Mouse (Mus musculus): ENCODE measurements around the gene Exoc2. TPM values are rescaled to one million over a fixed set of nuclear protein-coding genes. Genes with fewer than 3 reads are reported as not detected.

Exoc2 gene
- polyA plus RNA-seq, 1 experiment from 2014 or later: 58.6 TPM

DNA sequence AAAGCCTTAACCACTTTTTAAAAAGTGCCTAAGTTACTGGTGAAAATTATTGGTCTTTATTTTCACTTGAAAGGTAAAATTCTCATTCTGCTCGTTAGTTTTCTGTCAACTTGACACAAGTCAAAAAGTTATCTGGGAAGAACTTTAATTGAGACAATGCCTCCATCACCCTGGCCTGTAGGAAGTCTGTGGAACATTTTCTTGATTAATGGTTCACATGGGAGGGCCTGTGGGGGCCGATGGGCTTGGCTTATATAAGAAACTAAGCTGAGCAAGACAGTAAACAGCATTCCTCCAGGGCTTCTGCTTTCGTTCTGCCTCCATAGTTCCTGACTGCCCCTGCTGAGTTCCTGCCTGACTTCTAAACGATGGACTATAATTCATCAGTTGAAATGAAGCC, 81.6 kb downstream of the Exoc2 start:
- no peak overlapping the region for H3K27ac ChIP-seq (ENCODE audit: low read length)
- H3K27me3 ChIP-seq (ENCODE audit: control insufficient read depth, insufficient read depth, low read depth, low read length): no peaks in the 10 kb centered on the region
- 85% methylated on average over 4 of the region's 4 CpGs for WGBS
- no peak overlapping the region for H3K4me2 ChIP-seq (ENCODE audit: low read length)
- H3K36me3 ChIP-seq (ENCODE audit: control insufficient read depth, insufficient read depth, low read length): no peaks in the 10 kb centered on the region
- ATAC-seq: no peak
- no peaks in the 10 kb centered on the region for H3K9me3 ChIP-seq (replicated peaks; ENCODE audit: control insufficient read depth, low read length, poor library complexity, severe bottlenecking)
- H3K4me1 ChIP-seq (ENCODE audit: control insufficient read depth, insufficient read depth, low read length): no peaks in the 10 kb centered on the region
- H3K4me3 ChIP-seq (ENCODE audit: low read depth, low read length): no peak overlapping the region
- no peak overlapping the region for H3K9ac ChIP-seq (ENCODE audit: low read depth, low read length)

DNA sequence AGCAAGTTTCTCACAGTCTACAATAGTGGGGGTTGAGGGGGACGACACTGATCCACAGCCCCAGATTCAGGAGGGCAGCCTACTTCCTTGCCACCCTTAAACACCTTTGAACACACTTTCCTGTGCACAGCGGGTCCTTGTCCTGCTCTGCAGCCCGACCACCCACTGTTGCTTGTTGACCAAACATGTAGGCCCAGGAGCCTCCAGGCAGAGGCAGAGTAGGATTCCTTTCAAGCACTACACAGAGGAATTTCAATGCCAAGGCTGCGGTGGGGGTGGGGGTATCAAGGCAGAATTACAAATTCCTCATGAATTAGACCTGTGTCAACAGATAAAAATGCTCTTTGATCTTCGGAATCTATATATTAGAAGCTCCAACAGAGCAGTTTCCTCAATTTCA, 82.7 kb downstream of the Exoc2 start:
- Histone ChIP-seq H3K4me2 (ENCODE audit: low read length) (no peak overlapping the region), H3K36me3 (ENCODE audit: control insufficient read depth, insufficient read depth, low read length) (no peaks in the 10 kb centered on the region), H3K4me1 (ENCODE audit: control insufficient read depth, insufficient read depth, low read length) (no peaks in the 10 kb centered on the region), H3K9ac (ENCODE audit: low read depth, low read length) (no peak overlapping the region), H3K27ac (ENCODE audit: low read length) (no peak overlapping the region), H3K9me3 (replicated peaks; ENCODE audit: control insufficient read depth, low read length, poor library complexity, severe bottlenecking) (no peaks in the 10 kb centered on the region), H3K4me3 (ENCODE audit: low read depth, low read length) (no peak overlapping the region), H3K27me3 (ENCODE audit: control insufficient read depth, insufficient read depth, low read depth, low read length) (no peaks in the 10 kb centered on the region)
- 72% methylated on average over 5 of the region's 5 CpGs for whole genome bisulfite sequencing
- no peak for ATAC-seq

DNA sequence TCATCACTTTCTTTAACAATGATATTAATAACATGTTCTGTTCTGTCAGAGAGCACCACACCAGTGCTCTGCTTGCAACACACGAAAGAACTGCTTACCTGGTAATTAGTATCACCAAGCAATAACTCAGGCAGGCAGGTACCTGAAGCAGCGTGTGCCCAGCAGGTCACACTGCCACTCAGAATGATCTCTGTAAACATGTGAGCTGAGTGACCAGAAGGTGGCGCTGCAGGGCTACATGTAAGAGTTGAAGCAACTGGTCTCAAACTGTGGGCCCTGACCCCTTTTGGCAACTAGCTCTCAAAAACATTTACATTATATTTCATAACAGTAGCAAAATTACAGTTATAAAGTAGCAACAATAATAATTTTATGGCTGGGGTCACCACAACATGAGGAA, 85.4 kb downstream of the Exoc2 start:
- peak; percentile 54 for ATAC-seq
- Histone ChIP-seq H3K27me3 (ENCODE audit: control insufficient read depth, insufficient read depth, low read depth, low read length) (no peaks in the 10 kb centered on the region), H3K9ac (ENCODE audit: low read depth, low read length) (no peak overlapping the region), H3K4me3 (ENCODE audit: low read depth, low read length) (no peak overlapping the region), H3K36me3 (ENCODE audit: control insufficient read depth, insufficient read depth, low read length) (peaks cover 12% of the 10 kb centered on the region), H3K4me1 (ENCODE audit: control insufficient read depth, insufficient read depth, low read length) (no peaks in the 10 kb centered on the region), H3K9me3 (replicated peaks; ENCODE audit: control insufficient read depth, low read length, poor library complexity, severe bottlenecking) (no peaks in the 10 kb centered on the region), H3K27ac (ENCODE audit: low read length) (no peak overlapping the region), H3K4me2 (ENCODE audit: low read length) (no peak overlapping the region)
- WGBS: 17% methylated on average over 3 of the region's 3 CpGs

DNA sequence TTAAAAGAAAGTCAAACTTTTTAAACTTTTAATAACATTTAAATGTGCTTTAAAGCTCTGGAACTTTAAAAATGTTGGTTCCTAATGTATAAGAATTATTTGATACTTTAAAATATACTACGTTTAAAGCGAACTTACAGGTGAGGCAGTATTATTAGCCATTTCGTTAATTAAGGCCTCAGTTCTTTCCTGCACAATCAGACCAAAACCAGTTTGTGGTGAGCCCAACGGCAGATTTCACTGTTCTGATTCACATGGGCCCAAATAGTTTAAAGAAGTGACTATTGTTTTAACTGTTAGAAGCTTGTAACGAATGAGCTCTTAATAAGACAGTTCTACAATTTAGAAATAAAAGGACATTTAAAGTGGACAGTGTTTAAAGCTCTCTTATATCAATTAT, 93.6 kb downstream of the Exoc2 start:
- H3K4me2 ChIP-seq (ENCODE audit: low read length): no peak overlapping the region
- no peaks in the 10 kb centered on the region for H3K4me1 ChIP-seq (ENCODE audit: control insufficient read depth, insufficient read depth, low read length)
- no peaks in the 10 kb centered on the region for H3K27me3 ChIP-seq (ENCODE audit: control insufficient read depth, insufficient read depth, low read depth, low read length)
- H3K9me3 ChIP-seq (replicated peaks; ENCODE audit: control insufficient read depth, low read length, poor library complexity, severe bottlenecking): no peaks in the 10 kb centered on the region
- no peak for ATAC-seq
- H3K36me3 ChIP-seq (ENCODE audit: control insufficient read depth, insufficient read depth, low read length): peaks cover 11% of the 10 kb centered on the region
- WGBS: 93% methylated on average over 5 of the region's 5 CpGs
- H3K4me3 ChIP-seq (ENCODE audit: low read depth, low read length): no peak overlapping the region
- H3K27ac ChIP-seq (ENCODE audit: low read length): no peak overlapping the region
- no peak overlapping the region for H3K9ac ChIP-seq (ENCODE audit: low read depth, low read length)

DNA sequence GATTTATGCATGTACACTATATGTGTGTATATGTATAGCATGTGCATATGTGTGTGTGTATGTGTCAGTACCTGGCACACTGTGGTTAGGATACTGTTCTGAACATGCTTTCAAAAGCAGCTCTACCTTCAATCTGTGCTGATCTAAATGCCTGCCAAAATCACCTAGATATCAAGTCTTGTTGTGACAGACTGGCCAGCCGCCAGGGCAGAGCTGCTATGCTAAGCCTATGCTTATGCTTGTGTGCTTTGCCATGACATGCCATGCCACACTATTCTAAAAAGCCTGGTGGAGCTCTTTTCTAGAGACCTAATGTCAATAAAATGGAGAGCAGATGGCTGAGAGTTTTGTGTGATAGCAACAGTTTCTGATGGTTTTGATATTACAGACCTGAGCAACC, 94.0 kb downstream of the Exoc2 start:
- no peaks in the 10 kb centered on the region for H3K4me1 ChIP-seq (ENCODE audit: control insufficient read depth, insufficient read depth, low read length)
- no peaks in the 10 kb centered on the region for H3K27me3 ChIP-seq (ENCODE audit: control insufficient read depth, insufficient read depth, low read depth, low read length)
- no peak overlapping the region for H3K9ac ChIP-seq (ENCODE audit: low read depth, low read length)
- H3K9me3 ChIP-seq (replicated peaks; ENCODE audit: control insufficient read depth, low read length, poor library complexity, severe bottlenecking): no peaks in the 10 kb centered on the region
- no peak overlapping the region for H3K4me3 ChIP-seq (ENCODE audit: low read depth, low read length)
- peaks cover 7% of the 10 kb centered on the region for H3K36me3 ChIP-seq (ENCODE audit: control insufficient read depth, insufficient read depth, low read length)
- H3K4me2 ChIP-seq (ENCODE audit: low read length): no peak overlapping the region
- no peak overlapping the region for H3K27ac ChIP-seq (ENCODE audit: low read length)
- WGBS: 90% methylated on average over 1 of the region's 1 CpGs
- no peak for ATAC-seq

DNA sequence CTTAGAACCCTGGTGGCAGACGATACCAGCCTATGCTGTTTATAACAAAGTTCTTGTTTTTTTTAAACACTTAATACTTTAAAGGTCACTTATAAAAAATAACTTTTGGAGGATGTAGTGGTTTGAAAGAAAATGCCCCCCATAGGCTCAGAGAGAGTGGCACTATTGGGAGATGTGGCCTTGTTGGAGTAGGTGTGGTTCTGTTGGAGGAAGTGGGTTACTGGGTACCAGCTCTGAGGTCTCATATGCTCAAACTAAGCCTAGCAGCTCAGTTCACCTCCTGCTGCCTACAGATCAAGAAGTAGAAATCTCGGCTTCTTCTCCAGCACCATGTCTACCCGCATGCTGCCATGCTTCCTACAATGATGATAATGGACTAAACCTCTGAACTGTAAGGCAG, 98.1 kb downstream of the Exoc2 start:
- peaks cover 16% of the 10 kb centered on the region for H3K36me3 ChIP-seq (ENCODE audit: control insufficient read depth, insufficient read depth, low read length)
- H3K4me3 ChIP-seq (ENCODE audit: low read depth, low read length): no peak overlapping the region
- H3K9ac ChIP-seq (ENCODE audit: low read depth, low read length): no peak overlapping the region
- H3K9me3 ChIP-seq (replicated peaks; ENCODE audit: control insufficient read depth, low read length, poor library complexity, severe bottlenecking): no peaks in the 10 kb centered on the region
- no peak overlapping the region for H3K27ac ChIP-seq (ENCODE audit: low read length)
- ATAC-seq: no peak
- no peaks in the 10 kb centered on the region for H3K27me3 ChIP-seq (ENCODE audit: control insufficient read depth, insufficient read depth, low read depth, low read length)
- WGBS: 96% methylated on average over 3 of the region's 3 CpGs
- H3K4me1 ChIP-seq (ENCODE audit: control insufficient read depth, insufficient read depth, low read length): no peaks in the 10 kb centered on the region
- no peak overlapping the region for H3K4me2 ChIP-seq (ENCODE audit: low read length)

DNA sequence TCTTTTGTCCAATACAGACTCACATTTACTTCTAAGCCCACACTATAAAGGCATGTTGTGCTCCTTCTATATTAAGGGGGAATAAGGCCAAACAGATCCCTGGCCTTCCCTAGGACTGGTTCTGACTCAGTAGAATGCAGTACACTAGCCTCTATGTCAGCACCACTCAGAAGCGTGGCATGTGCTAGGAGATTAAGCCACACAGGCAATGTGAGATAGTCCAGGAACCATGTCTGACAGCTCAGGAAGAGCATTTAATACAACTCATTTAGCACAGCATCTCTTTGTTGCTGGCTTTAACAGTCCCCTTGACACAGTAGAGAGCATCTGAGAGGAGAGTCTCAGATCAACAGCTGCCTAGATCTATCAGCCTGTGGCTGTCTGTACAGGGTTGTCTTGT, 100.4 kb downstream of the Exoc2 start:
- WGBS: 64% methylated on average over 1 of the region's 1 CpGs
- H3K27ac ChIP-seq (ENCODE audit: low read length): no peak overlapping the region
- no peaks in the 10 kb centered on the region for H3K27me3 ChIP-seq (ENCODE audit: control insufficient read depth, insufficient read depth, low read depth, low read length)
- peaks cover 19% of the 10 kb centered on the region for H3K36me3 ChIP-seq (ENCODE audit: control insufficient read depth, insufficient read depth, low read length)
- no peak overlapping the region for H3K4me3 ChIP-seq (ENCODE audit: low read depth, low read length)
- no peaks in the 10 kb centered on the region for H3K9me3 ChIP-seq (replicated peaks; ENCODE audit: control insufficient read depth, low read length, poor library complexity, severe bottlenecking)
- no peak overlapping the region for H3K4me2 ChIP-seq (ENCODE audit: low read length)
- H3K9ac ChIP-seq (ENCODE audit: low read depth, low read length): no peak overlapping the region
- H3K4me1 ChIP-seq (ENCODE audit: control insufficient read depth, insufficient read depth, low read length): no peaks in the 10 kb centered on the region
- no peak for ATAC-seq

DNA sequence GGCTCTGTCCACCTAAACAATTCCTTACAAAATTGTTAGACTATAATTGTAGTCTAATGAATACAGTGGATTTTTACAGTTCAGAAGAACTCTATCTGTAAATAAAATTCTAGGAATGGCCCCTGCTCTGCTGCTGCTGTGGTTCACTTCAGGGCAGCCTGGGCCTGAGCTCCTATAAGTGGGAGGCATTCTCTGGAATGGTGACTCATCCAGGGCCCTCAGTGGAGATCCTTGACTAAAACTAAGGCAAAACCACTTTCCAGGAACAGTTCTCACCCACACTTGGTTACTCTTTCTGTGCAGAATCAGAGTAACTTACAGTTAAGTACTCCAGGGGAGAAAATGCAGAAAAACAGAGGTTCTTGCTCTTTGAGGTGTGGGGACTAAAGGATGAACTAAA, 108.4 kb downstream of the Exoc2 start:
- Histone ChIP-seq H3K4me1 (ENCODE audit: control insufficient read depth, insufficient read depth, low read length) (no peaks in the 10 kb centered on the region), H3K27ac (ENCODE audit: low read length) (no peak overlapping the region), H3K27me3 (ENCODE audit: control insufficient read depth, insufficient read depth, low read depth, low read length) (no peaks in the 10 kb centered on the region), H3K4me2 (ENCODE audit: low read length) (no peak overlapping the region), H3K9ac (ENCODE audit: low read depth, low read length) (no peak overlapping the region), H3K36me3 (ENCODE audit: control insufficient read depth, insufficient read depth, low read length) (peaks cover 9% of the 10 kb centered on the region; the same call in 1 of the 2 replicates), H3K4me3 (ENCODE audit: low read depth, low read length) (no peak overlapping the region), H3K9me3 (replicated peaks; ENCODE audit: control insufficient read depth, low read length, poor library complexity, severe bottlenecking) (no peaks in the 10 kb centered on the region)
- ATAC-seq: no peak

DNA sequence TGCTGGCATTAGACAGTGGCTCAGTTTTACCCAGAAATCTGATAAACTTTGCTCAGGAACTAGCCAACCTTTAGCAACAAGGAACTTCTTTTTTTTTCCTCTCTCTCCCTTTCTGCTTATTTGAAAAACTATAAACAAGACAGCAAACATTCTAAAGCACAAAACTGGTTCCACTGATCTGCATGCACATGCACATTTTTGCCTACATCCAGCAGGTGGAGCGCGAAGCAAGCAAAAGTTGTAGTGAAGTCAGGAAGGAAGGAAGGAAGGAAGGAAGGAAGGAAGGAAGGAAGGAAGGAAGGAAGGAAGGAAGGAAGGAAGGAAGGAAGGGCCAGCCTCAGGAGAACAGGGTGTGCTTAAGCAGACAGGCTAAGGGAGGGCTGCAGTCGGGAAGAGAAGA, 109.9 kb downstream of the Exoc2 start:
- H3K4me3 ChIP-seq (ENCODE audit: low read depth, low read length): no peak overlapping the region
- no peak for ATAC-seq
- H3K27me3 ChIP-seq (ENCODE audit: control insufficient read depth, insufficient read depth, low read depth, low read length): no peaks in the 10 kb centered on the region
- WGBS: 80% methylated on average over 3 of the region's 3 CpGs
- no peak overlapping the region for H3K9ac ChIP-seq (ENCODE audit: low read depth, low read length)
- no peak overlapping the region for H3K27ac ChIP-seq (ENCODE audit: low read length)
- H3K36me3 ChIP-seq (ENCODE audit: control insufficient read depth, insufficient read depth, low read length): peaks cover 9% of the 10 kb centered on the region; the same call in 1 of the 2 replicates
- no peak overlapping the region for H3K4me2 ChIP-seq (ENCODE audit: low read length)
- no peaks in the 10 kb centered on the region for H3K9me3 ChIP-seq (replicated peaks; ENCODE audit: control insufficient read depth, low read length, poor library complexity, severe bottlenecking)
- no peaks in the 10 kb centered on the region for H3K4me1 ChIP-seq (ENCODE audit: control insufficient read depth, insufficient read depth, low read length)

DNA sequence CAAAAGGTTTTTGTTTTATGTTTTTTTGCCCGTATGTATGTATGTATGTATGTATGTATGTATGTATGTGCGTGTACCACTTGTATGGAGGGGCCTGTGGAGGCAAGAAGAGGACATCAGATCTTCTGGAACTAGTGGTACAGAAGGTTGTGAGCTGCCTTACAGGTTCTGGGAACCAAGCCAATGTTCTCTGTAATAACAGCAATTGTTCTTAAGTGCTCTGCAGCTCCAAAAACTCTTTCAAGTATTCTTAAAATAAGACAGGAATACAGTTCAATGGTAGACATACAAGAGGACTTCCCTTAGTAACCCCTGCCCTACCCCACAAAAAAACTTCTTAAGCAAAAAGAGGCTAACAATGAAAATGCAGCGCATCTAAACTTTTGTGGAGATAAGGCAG, 115.5 kb downstream of the Exoc2 start:
- ATAC-seq: no peak
- 94% methylated on average over 3 of the region's 3 CpGs for WGBS
- Histone ChIP-seq H3K36me3 (ENCODE audit: control insufficient read depth, insufficient read depth, low read length) (peaks cover 12% of the 10 kb centered on the region), H3K27ac (ENCODE audit: low read length) (no peak overlapping the region), H3K4me1 (ENCODE audit: control insufficient read depth, insufficient read depth, low read length) (no peaks in the 10 kb centered on the region), H3K9me3 (replicated peaks; ENCODE audit: control insufficient read depth, low read length, poor library complexity, severe bottlenecking) (no peaks in the 10 kb centered on the region), H3K4me2 (ENCODE audit: low read length) (no peak overlapping the region), H3K4me3 (ENCODE audit: low read depth, low read length) (no peak overlapping the region), H3K9ac (ENCODE audit: low read depth, low read length) (no peak overlapping the region), H3K27me3 (ENCODE audit: control insufficient read depth, insufficient read depth, low read depth, low read length) (no peaks in the 10 kb centered on the region)

Data from midbrain, embryonic 16.5 days (tissue).